Mouse (Mus musculus): ENCODE results near the gene Rasgrf2.

Gene Rasgrf2

DNA sequence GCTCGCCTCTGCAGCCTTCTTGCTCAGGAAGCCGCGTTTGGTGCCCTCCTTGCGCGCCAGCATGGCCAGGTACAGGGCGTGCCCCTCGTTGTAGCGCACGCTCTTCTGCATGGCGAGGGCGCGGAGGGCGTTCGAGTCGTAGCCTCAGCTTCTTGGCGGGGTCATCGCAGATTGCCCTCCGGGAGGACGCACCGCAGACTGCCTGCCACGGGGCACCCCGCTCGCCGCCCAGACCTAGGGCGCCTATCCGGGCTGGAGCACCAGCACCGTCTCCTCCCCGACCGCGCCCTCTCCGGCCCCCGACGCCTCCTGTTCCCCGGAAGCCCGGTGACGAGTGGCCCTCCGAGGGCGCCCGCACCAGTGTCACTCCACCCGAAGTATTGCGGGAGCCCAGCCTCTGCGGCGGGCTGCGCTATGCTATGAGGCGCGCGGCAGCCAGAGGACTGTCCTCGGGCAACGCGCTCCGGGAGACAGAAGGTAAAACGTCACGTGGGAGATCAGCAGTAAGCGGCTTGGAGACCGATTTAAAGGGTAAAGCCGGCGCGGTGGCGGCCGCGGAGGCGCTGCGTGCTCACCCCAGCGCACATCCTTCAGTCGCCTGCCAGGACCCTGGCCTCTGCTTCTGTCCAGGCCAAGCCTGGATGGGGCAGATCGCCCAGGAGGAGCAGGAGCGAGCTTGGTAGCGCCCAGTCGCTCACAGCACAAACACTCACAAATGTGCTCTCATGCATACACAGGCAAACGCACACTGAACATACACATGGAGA, at the start of gene Rasgrf2:
Rasgrf2 (minus strand) TSS at position 273 of the 767 bp plus-strand sequence.
- peak; percentile 21 for DNase-seq (ENCODE audit: low read depth, low spot score)

DNA sequence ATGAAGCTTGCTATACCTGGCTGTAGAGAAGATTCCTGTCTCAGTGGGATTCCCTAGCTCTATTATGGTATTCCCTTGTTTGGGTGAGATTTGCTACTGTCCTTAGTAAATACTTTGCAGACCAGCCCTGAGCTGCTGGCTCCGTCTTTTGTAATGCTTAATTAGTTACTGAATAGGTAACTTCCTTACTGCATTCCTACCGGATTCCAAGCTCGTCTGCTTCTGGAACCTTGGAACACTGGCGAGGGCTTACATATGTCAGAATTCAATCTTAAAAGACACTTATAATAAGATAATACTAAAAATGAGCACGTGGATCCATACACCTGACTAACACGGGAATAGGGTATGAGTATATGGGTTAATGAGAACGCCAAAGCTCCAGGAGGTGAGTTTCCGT, 41.2 kb upstream of the Rasgrf2 start:
- peak; percentile 72 for DNase-seq (ENCODE audit: low read depth, low spot score)

DNA sequence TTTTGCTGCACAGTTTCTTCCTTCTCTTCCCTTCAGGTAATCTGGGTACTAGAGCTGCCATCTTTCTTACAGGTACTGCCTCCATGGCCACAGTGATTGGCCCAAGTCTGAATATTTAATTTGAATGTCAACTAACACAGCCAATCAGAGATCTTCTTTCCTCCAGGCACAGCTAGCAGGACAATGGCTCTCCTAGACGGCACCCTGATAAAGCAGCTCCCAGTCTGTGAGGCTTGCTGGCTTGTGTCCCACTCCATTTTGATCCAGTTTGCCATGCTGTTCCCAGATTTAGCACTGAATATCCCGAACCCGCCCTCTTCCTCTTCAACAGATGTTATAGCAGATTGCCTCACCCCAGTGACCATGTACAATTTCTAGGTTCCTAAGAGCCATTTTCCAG, 19.1 kb upstream of the Rasgrf2 start:
- DNase-seq (ENCODE audit: low read depth, low spot score), result no peak

DNA sequence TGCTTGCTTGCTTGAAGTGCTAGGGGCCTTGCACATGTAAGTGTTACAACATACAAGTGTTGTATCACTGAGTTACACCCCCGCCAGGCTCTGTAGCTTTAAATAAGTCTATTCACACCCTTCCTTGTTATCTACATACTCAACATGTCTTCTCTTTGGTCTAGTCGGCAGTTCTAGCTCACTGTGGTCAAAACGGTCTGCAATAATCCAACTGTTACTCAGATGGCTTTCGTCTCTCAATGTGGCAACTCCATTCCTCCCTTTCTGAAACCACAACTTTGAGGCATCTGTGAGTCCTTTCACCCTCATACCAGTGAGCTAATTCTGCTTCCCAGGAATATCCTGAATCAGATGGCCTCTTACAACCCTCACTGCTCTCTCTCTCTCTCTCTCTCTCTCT, 17.4 kb upstream of the Rasgrf2 start:
- no peak for DNase-seq (ENCODE audit: low read depth, low spot score)

DNA sequence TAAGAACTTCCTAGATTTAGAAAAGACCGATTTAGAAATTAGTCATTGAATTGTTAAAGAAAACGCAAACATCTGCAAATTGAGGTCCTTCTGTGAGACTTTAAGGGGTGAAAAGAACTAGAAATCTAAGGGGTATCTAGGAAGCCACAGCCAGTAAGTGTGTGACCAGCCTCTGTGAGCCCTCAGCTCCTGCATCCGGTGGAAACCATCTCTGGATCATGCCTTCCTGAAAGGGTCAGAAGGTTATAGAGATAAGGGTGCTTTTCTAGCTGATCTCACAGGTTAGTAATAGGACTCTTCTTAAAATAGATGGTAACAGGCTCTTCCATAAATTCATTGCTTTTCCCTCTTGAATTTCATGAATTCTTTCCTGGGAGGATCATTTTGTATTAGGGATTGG, 3.3 kb upstream of the Rasgrf2 start:
- no peak for DNase-seq (ENCODE audit: low read depth, low spot score)

DNA sequence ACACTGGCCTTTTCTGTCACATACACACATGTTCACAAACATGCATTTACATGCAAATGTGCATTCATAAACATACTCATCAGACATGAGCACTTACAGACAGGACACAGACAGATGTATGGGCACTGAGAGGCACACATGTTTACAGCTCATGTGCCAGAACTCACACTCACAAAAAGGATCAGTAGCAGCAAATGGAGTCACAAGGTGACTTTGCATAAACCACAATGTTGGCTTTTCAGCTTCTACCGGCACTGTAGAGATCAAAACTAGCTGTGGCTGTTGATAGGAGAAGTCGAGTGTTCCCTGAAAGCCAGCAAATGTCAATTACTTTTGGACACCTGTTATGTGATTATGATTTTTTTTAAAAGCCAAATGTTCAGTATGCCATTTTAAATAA, 1.1 kb upstream of the Rasgrf2 start:
- DNase-seq (ENCODE audit: low read depth, low spot score), result no peak

DNA sequence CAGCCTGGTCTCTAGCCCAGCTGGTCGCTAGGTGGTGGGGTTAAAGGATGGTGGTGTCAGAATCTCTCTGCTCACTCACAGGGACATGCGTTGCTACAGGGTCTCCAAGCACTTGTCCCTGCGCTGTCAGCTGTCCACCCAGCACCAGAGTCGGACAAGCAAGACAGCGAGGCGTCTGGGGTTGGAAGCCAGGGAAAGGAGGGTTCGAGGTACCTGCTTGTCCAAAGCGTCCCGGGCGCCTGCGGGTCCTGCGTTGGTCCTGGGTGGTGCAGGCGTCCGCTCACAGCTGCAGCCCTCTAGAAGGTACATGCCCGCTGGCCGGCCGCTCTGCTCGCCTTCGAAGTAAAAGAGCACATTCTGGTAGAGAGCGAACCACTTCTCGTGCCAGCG, 467 bp downstream of the Rasgrf2 start:
- peak; percentile 11 for DNase-seq (ENCODE audit: low read depth, low spot score)

DNA sequence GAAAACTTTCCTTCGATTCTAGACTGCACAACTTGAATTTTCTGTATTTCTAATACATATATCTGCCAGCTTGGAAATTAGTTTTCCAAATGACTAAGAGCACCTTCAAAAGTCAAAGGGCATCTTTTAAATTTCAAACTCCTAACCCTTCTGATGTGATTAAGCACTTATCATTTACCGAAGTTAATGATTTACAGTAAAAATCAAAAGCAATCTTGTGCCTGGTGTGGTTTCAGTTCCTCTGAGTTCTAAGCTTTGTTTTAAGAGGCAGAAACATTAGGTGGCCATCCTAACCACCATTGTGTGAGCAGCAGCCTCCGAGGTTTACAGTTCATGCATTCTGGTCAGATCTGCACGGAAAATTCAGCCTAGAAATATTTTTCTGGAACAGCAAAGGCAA, 1.6 kb downstream of the Rasgrf2 start:
- DNase-seq (ENCODE audit: low read depth, low spot score), result no peak

DNA sequence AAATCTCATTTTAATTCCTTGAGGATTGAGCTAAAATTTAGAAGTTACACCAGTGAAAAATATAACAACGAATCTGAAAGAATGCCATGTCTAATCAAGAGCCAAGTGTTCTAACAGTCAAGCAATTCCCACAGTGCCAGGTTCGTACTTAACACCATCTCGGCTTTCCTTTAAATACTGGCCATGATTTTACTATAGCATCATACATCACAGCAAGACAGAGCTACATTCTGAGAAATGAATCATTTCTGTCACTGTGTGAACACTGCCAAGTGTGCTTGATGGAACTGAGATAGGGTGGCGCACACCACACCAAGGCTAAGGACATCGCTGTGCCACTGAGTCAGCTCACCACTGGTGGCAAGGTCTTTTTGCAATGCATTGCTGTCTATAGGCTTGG, 5.6 kb downstream of the Rasgrf2 start:
- no peak for DNase-seq (ENCODE audit: low read depth, low spot score)

DNA sequence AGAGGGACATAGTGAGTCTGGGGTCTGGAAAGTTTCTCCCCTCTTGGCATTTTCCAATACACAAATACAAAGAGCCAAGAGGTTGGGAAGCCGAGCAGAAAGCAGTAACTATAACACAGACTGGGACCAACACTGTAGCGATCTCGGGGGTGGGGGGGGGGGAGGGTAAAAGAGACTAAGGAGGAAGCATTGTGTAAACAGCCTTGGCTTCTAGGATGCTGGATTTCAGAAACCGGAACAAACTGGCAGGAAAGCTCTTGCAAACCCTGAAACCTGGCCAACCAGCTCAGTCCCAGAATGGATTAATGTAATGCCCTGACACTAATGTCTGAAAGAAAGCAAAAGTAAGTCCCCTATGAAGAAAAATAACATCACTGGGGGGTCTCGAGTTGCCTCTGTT, 11.8 kb downstream of the Rasgrf2 start:
- no peak for DNase-seq (ENCODE audit: low read depth, low spot score)

DNA sequence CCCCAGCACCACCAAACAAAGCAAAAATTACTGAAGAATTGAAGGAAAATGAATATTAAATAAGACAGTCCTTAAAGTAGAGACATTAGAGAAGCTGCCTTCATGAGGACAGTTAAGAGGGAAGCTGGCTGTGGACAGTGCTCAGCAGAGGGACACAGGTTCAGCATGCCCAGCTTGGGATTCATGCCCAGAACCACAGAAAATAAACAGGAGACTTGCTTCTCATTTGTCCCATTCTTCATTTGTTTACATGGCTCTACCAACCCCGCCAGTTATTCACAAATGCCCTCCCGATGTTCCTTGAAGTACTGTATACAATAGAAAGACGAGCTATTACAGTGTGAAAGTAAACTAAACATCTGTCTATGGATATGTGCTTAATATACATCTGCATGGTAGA, 17.4 kb downstream of the Rasgrf2 start:
- DNase-seq (ENCODE audit: low read depth, low spot score), result no peak

DNA sequence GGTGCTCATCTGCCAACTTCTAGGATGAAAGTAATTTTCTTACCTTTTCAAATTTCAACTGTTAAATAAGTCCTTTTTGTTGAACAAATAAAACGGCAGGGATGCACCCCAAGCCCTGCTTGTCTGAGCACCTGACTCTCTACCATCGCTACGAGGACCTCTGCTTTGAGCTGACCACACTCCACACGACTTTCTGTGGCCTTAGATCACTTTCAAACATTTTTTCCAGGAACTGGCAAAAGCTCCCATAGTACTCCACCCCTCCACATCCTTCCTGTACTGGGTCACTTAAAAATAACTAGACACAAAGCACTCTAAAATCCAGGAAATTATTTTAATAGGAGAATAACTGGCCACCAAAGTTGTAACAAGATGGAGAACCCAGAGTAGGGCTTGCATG, 23.2 kb downstream of the Rasgrf2 start:
- DNase-seq (ENCODE audit: low read depth, low spot score), result no peak

DNA sequence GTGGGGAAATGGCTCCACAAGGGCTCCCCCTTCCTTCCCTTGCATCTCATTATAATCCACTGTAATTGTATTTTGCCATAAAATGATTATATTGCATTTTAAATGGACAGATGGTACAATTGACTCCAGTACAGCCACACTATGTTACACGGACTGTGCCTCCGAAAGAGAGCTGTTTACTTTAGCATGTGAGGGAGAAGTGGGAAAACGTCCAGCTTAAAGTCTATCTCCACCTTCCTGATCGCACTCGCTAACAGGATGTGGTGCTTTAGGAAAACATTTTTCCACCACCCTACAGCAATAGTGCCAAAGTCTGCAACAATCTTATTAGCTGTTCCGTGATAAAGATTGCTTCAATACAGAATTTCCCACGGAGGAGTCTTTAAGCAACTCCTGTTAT, 27.2 kb downstream of the Rasgrf2 start:
- DNase-seq (ENCODE audit: low read depth, low spot score), result no peak

DNA sequence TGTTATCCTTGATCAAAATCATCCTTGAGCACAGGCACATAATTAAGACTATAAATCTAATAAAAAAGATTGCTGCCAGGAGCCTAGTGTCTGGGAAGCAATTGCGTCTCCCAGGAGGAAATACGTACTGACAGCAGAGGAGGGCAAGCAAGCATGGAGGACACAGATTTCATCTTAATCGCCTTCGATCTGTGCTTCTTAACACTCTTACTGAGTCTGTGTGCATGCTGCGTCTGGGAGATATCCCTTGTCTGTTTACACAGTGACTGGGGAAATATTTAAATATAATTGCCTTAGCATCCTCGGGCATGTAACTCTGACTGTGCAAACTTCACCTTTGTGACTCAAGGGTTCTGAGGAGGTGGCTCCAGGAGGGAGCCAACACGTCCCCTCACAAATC, 33.0 kb downstream of the Rasgrf2 start:
- no peak for DNase-seq (ENCODE audit: low read depth, low spot score)

DNA sequence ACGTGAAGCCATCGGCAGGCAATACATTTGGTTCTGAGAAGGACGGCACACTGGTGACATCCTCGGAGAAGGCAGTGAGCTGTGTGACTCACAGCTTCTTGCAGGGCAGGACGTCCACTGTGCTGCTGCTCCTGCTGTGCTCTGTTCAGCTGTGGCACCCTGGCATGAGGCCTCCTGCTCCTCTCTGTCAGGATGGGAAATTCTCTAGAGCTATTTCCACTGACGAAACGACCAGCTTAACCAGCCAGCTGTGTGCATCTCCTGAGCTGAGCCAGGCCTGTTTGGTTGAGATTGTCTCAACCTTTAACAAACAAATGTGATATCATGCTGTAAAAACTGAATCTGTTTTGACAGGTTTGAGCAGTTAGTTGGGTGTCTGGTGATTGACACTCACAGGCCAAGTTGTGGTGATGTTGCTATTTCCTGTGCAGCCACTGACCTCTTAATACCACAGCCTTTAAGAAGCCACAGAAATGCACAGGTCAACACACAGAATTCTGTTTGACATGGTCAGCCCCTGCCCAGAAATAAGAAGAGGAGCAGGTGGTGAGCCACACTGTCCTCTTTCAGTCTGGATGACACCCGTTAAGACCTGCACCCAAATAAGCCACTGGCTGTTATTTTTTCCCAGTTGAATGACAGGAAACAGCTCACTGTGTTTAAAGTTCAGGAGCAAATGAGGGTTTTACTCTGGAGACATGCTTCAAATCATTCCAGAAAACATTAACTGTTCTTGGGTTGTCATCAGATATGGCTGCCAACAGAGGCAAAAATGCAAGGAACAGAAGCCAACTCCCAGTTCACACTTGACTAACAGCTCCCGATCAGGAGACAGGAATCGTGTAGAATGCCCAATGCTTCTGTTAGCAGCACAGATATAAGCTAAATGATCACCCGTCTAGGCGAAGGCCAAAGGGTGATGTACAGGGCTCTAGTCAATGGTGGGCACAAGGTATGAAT, 36.0 kb downstream of the Rasgrf2 start:
- DNase-seq (ENCODE audit: low read depth, low spot score), result no peak

DNA sequence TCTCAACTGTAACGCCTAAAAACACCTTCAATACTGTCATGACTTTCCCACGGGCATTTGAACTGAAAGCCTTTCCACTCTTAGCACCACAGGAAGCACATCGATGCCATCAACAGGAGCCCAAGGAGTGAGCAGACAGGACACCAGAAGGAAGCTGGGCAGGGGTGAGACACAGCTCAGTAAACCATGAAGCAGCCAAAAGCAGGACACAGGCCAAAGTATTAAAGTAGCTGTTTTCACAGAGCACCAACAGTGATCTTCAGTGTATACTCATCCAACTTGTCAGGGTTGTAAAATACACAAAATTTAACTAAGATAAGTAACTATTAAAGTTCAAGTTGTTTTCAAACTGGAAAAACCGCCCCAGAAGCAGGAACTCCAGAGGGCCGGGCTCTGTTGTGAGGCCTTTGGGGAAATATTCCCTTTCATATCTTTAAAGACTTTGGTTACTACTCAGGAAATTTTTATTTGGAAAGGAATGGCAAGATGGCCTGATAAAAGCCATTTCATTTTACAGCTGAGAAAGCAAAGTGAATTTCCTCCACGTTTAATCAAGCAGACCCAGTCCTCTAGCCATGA, 37.7 kb downstream of the Rasgrf2 start:
- DNase-seq (ENCODE audit: low read depth, low spot score), result no peak

DNA sequence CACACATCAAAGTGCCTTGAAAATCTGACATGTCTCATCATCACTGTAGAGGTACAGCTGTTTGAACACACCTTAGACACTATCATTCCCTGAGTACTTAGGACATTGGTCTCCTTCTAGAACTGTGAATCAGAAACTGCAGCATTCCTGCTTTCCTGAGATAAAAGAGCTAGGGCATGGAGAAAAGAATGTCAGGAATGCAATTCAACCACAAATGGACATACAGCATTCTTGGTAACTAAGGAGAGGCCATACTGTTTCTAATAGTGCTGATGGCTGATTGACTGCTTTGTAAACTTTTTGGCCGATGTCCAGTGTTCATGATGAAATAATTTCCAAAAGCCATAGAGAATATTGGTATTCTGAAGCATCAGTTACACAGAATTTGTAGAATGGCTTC, 58.3 kb downstream of the Rasgrf2 start:
- DNase-seq (ENCODE audit: low read depth, low spot score), result peak; percentile 19

DNA sequence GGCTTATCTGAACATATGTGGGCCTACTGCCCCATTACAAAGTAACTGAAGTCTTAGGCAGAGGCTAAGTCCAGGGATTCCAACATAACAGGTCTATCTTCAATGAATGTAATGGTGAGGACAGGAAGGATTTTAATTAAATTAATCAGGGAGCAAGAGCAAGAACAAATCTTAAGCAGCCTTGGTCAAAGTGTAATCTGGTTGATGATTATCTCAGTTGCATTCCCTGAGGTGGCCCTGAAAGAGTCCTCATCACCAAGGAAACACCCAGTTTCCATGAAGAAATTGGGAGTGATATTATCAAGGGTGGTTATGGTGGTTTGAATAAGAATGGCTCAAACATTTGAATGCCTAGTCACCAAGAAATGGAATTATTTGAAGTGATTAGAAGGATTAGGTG, 62.8 kb downstream of the Rasgrf2 start:
- no peak for DNase-seq (ENCODE audit: low read depth, low spot score)

DNA sequence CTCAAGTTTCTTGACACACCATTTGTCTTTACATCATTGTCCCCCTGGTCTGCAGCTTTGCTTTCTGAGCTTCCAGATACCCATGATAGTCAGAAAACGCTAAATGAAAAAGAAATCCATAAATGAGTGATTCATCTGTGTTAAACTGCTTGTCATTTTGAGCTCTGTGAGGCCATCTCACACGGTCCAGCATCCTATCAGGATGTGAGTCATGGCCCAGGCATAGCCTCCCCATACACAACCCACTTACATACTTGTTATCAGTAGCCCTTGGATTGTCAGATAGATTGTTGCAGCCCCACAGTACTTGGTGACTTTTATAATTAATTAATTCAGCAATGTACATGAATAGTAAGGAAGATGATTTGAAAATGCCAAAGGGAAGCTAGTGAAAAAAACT, 63.6 kb downstream of the Rasgrf2 start:
- DNase-seq (ENCODE audit: low read depth, low spot score), result no peak

DNA sequence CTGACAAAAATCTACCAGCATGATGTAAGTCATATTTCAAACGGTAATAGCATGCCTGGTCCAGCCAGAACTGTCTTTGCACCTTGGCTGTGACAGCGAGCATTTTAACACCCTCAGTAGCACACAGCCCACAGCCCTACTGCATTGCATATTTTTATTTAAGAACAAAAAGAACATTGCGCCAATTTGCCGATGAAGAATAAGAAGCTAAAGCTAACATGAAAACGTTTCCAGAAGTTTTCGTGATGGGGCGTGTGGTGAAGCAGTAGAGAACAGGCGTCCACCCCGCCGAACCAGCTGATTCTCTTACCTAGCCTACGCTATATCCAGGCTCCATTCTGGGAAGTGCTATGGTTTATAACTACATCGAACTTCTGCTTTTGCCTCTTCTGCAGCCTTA, 77.7 kb downstream of the Rasgrf2 start:
- DNase-seq (ENCODE audit: low read depth, low spot score), result no peak

DNA sequence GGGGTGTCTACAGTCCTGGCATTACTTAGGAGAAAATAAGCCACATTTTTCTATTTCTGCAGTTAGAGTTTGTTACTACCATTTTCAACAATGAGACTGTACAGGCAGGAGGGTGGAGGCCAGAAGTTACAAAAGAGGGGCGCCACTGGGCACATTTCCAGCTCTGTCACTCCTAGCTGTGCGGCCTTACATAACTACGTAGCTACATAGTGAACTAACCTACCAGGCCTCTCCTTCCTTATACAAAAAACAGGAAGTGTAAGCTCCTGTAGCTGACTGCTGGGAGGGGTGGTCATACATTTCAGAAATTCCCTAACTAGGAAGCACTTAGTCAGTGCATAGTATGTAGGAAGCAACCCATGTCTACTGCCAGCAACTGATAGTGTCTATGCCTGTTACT, 78.5 kb downstream of the Rasgrf2 start:
- no peak for DNase-seq (ENCODE audit: low read depth, low spot score)

DNA sequence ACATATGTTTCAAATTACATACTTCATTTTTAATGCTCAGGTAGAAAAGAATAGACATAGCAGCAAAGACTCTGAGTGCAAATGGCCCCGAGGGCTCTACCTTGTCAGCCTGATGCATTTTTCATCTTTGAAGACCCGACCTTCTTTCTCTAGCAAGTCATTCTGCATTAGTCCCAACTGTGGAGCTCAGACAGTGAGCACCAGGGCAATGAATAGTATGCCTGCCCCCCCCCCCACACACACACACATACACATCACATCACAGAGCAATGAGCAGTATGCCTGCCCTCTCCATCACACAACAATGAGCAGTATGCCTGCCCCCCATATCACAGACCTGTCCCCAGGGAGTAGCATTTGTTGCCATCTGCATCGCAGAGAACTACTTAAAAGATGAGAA, 80.2 kb downstream of the Rasgrf2 start:
- no peak for DNase-seq (ENCODE audit: low read depth, low spot score)
